Mouse (Mus musculus): ENCODE measurements around the gene Tysnd1. TPM values are rescaled to one million over a fixed set of nuclear protein-coding genes. Genes with fewer than 3 reads are reported as not detected.

Tysnd1 gene
- polyA plus RNA-seq, 1 experiment: 11.2 TPM

DNA sequence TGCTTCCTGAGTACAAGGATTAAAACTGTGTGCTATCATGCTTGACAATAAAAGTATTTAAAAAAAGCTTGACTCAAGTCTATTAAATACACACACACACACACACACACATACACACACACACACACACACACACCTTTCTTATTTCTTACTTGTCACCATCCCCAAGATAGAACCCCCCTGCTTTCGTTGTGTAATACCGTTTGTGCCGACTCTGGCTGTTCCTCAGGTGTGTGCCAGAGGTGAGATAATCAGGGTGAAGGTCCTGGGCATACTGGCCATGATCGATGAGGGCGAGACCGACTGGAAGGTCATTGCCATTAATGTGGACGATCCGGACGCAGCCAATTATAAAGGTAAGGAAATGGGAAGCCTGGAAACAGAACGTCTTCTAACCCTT lies 30.2 kb upstream of the Tysnd1 start:
- Histone ChIP-seq H3K9me3 (replicated peaks; ENCODE audit: control insufficient read depth, insufficient read depth, low read length, poor library complexity, severe bottlenecking) (no peaks in the 10 kb centered on the region), H3K4me3 (ENCODE audit: low read depth, low read length) (no peak overlapping the region), H3K9ac (ENCODE audit: low read depth, poor library complexity, severe bottlenecking) (no peak overlapping the region), H3K27ac (ENCODE audit: insufficient read depth, low read length) (no peak overlapping the region), H3K27me3 (ENCODE audit: control insufficient read depth, insufficient read depth, low read length, poor library complexity, severe bottlenecking) (no peaks in the 10 kb centered on the region), H3K36me3 (ENCODE audit: control insufficient read depth, insufficient read depth, low read length, poor library complexity, severe bottlenecking) (peaks cover 81% of the 10 kb centered on the region), H3K4me1 (ENCODE audit: control insufficient read depth, insufficient read depth, low read length) (no peaks in the 10 kb centered on the region)
- no peak for TF ChIP-seq CTCF (IDR thresholded peaks at IDR 0.05; ENCODE audit: low read depth, low read length)
- TF ChIP-seq POLR2A (IDR thresholded peaks at IDR 0.05; ENCODE audit: insufficient read depth, low read length): no peak
- TF ChIP-seq EP300 (IDR thresholded peaks at IDR 0.05; ENCODE audit: insufficient read depth, low read depth, low read length): no peak

GRCm38 (mm10) chr10:61665651-61666050 lies 29.7 kb upstream of the Tysnd1 start:
- TF ChIP-seq CTCF (IDR thresholded peaks at IDR 0.05; ENCODE audit: low read depth, low read length) (no peak), EP300 (IDR thresholded peaks at IDR 0.05; ENCODE audit: insufficient read depth, low read depth, low read length) (no peak), POLR2A (IDR thresholded peaks at IDR 0.05; ENCODE audit: insufficient read depth, low read length) (no peak)
- H3K4me3 ChIP-seq (ENCODE audit: low read depth, low read length): no peak overlapping the region
- H3K36me3 ChIP-seq (ENCODE audit: control insufficient read depth, insufficient read depth, low read length, poor library complexity, severe bottlenecking): peaks cover 80% of the 10 kb centered on the region
- no peaks in the 10 kb centered on the region for H3K4me1 ChIP-seq (ENCODE audit: control insufficient read depth, insufficient read depth, low read length)
- H3K9me3 ChIP-seq (replicated peaks; ENCODE audit: control insufficient read depth, insufficient read depth, low read length, poor library complexity, severe bottlenecking): no peaks in the 10 kb centered on the region
- H3K9ac ChIP-seq (ENCODE audit: low read depth, poor library complexity, severe bottlenecking): no peak overlapping the region
- no peak overlapping the region for H3K27ac ChIP-seq (ENCODE audit: insufficient read depth, low read length)
- no peaks in the 10 kb centered on the region for H3K27me3 ChIP-seq (ENCODE audit: control insufficient read depth, insufficient read depth, low read length, poor library complexity, severe bottlenecking)

- peak overlapping the region; percentile 1; the same call in 1 of the 2 replicates for H3K27ac ChIP-seq (ENCODE audit: insufficient read depth, low read length)
- H3K4me1 ChIP-seq (ENCODE audit: control insufficient read depth, insufficient read depth, low read length): no peaks in the 10 kb centered on the region
- no peak for TF ChIP-seq EP300 (IDR thresholded peaks at IDR 0.05; ENCODE audit: insufficient read depth, low read depth, low read length)
- no peak for TF ChIP-seq CTCF (IDR thresholded peaks at IDR 0.05; ENCODE audit: low read depth, low read length)
- TF ChIP-seq POLR2A (IDR thresholded peaks at IDR 0.05; ENCODE audit: insufficient read depth, low read length): no peak
- no peak overlapping the region for H3K4me3 ChIP-seq (ENCODE audit: low read depth, low read length)
- no peak overlapping the region for H3K9ac ChIP-seq (ENCODE audit: low read depth, poor library complexity, severe bottlenecking)
- no peaks in the 10 kb centered on the region for H3K27me3 ChIP-seq (ENCODE audit: control insufficient read depth, insufficient read depth, low read length, poor library complexity, severe bottlenecking)
- no peaks in the 10 kb centered on the region for H3K9me3 ChIP-seq (replicated peaks; ENCODE audit: control insufficient read depth, insufficient read depth, low read length, poor library complexity, severe bottlenecking)
- H3K36me3 ChIP-seq (ENCODE audit: control insufficient read depth, insufficient read depth, low read length, poor library complexity, severe bottlenecking): peaks cover 79% of the 10 kb centered on the region
These were observed 26.0 kb upstream of the Tysnd1 start for GRCm38 (mm10) chr10:61669289-61669688.

DNA sequence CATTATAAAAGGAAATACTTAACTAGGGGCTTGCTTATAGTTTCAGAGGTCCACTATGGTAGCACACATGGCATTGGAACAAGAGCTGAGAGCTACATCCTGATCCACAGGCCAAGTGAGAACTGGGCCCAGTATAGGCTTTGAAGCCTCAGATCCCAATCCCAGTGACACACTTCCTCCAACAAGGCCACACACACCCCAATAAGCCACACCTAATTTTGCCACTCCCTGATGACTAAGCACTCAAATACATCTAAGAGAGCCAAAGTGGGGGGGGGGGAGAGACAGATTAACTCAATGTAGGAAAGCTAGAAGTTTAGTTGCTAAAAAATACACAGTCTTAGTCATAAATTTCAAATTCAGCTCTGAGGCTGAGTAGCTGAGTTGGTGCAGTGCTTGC lies 25.4 kb upstream of the Tysnd1 start:
- H3K4me1 ChIP-seq (ENCODE audit: control insufficient read depth, insufficient read depth, low read length): no peaks in the 10 kb centered on the region
- peak overlapping the region; percentile 80 for H3K27ac ChIP-seq (ENCODE audit: insufficient read depth, low read length)
- H3K27me3 ChIP-seq (ENCODE audit: control insufficient read depth, insufficient read depth, low read length, poor library complexity, severe bottlenecking): no peaks in the 10 kb centered on the region
- no peaks in the 10 kb centered on the region for H3K9me3 ChIP-seq (replicated peaks; ENCODE audit: control insufficient read depth, insufficient read depth, low read length, poor library complexity, severe bottlenecking)
- no peak overlapping the region for H3K4me3 ChIP-seq (ENCODE audit: low read depth, low read length)
- TF ChIP-seq POLR2A (IDR thresholded peaks at IDR 0.05; ENCODE audit: insufficient read depth, low read length): no peak
- no peak for TF ChIP-seq CTCF (IDR thresholded peaks at IDR 0.05; ENCODE audit: low read depth, low read length)
- H3K9ac ChIP-seq (ENCODE audit: low read depth, poor library complexity, severe bottlenecking): no peak overlapping the region
- peaks cover 79% of the 10 kb centered on the region for H3K36me3 ChIP-seq (ENCODE audit: control insufficient read depth, insufficient read depth, low read length, poor library complexity, severe bottlenecking)

- Histone ChIP-seq H3K27me3 (ENCODE audit: control insufficient read depth, insufficient read depth, low read length, poor library complexity, severe bottlenecking) (no peaks in the 10 kb centered on the region), H3K36me3 (ENCODE audit: control insufficient read depth, insufficient read depth, low read length, poor library complexity, severe bottlenecking) (peaks cover 75% of the 10 kb centered on the region)
- no peak for TF ChIP-seq POLR2A (IDR thresholded peaks at IDR 0.05; ENCODE audit: insufficient read depth, low read length)
- no peak for TF ChIP-seq EP300 (IDR thresholded peaks at IDR 0.05; ENCODE audit: insufficient read depth, low read depth, low read length)
- TF ChIP-seq CTCF (IDR thresholded peaks at IDR 0.05; ENCODE audit: low read depth, low read length): no peak
These were observed 24.6 kb upstream of the Tysnd1 start for GRCm38 (mm10) chr10:61670758-61671157.

GRCm38 (mm10) chr10:61675935-61676334 lies 19.4 kb upstream of the Tysnd1 start:
- Histone ChIP-seq H3K36me3 (ENCODE audit: control insufficient read depth, insufficient read depth, low read length, poor library complexity, severe bottlenecking) (peaks cover 39% of the 10 kb centered on the region), H3K4me1 (ENCODE audit: control insufficient read depth, insufficient read depth, low read length) (no peaks in the 10 kb centered on the region), H3K9me3 (replicated peaks; ENCODE audit: control insufficient read depth, insufficient read depth, low read length, poor library complexity, severe bottlenecking) (no peaks in the 10 kb centered on the region), H3K4me3 (ENCODE audit: low read depth, low read length) (no peak overlapping the region), H3K9ac (ENCODE audit: low read depth, poor library complexity, severe bottlenecking) (no peak overlapping the region), H3K27ac (ENCODE audit: insufficient read depth, low read length) (no peak overlapping the region), H3K27me3 (ENCODE audit: control insufficient read depth, insufficient read depth, low read length, poor library complexity, severe bottlenecking) (no peaks in the 10 kb centered on the region)
- TF ChIP-seq CTCF (IDR thresholded peaks at IDR 0.05; ENCODE audit: low read depth, low read length) (no peak), POLR2A (IDR thresholded peaks at IDR 0.05; ENCODE audit: insufficient read depth, low read length) (no peak), EP300 (IDR thresholded peaks at IDR 0.05; ENCODE audit: insufficient read depth, low read depth, low read length) (no peak)

More at GRCm38 (mm10) chr10:61670758-61671157, 24.6 kb upstream of the Tysnd1 start:
- Histone ChIP-seq H3K4me1 (ENCODE audit: control insufficient read depth, insufficient read depth, low read length) (no peaks in the 10 kb centered on the region), H3K27ac (ENCODE audit: insufficient read depth, low read length) (peak overlapping the region; percentile 80), H3K9ac (ENCODE audit: low read depth, poor library complexity, severe bottlenecking) (no peak overlapping the region), H3K4me3 (ENCODE audit: low read depth, low read length) (no peak overlapping the region), H3K9me3 (replicated peaks; ENCODE audit: control insufficient read depth, insufficient read depth, low read length, poor library complexity, severe bottlenecking) (no peaks in the 10 kb centered on the region)
